Mouse (Mus musculus): ENCODE measurements at regions not wholly inside any gene's neighbourhood (a gene's known extent, or its start where the extent isn't known, plus 50 kb on each side); places are given as distances from the start of the nearest gene placed in this dataset.

DNA sequence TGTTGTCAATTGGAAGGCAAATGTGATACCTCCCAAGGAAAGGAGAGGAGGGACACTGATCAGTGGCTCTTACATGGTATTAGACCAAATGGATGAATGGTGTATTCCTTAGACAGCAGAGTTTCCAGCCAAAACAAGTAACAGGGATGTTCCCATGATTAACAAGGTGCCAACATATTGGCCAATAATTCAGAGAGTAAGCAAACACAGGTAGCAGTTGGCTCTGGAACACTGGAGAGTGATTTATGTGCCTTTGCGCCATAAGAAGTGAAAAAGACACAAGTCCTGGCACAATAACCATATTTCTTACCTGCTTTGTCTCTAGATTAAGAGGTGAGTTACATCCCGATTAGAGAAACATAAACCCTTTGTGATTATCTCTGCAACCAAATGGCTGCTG lies 1051.2 kb upstream of the Lrrc6 start:
- H3K4me1 ChIP-seq (ENCODE audit: control insufficient read depth, insufficient read depth, low read length): no peaks in the 10 kb centered on the region
- TF ChIP-seq CTCF (IDR thresholded peaks at IDR 0.05; ENCODE audit: extremely low read depth, insufficient read depth, low read length): no peak
- TF ChIP-seq POLR2A (IDR thresholded peaks at IDR 0.05; ENCODE audit: extremely low read depth, insufficient read depth, low read length): no peak
- H3K27ac ChIP-seq (ENCODE audit: insufficient read depth, low read length): no peak overlapping the region
- H3K4me3 ChIP-seq (ENCODE audit: insufficient read depth, low read length): no peak overlapping the region

DNA sequence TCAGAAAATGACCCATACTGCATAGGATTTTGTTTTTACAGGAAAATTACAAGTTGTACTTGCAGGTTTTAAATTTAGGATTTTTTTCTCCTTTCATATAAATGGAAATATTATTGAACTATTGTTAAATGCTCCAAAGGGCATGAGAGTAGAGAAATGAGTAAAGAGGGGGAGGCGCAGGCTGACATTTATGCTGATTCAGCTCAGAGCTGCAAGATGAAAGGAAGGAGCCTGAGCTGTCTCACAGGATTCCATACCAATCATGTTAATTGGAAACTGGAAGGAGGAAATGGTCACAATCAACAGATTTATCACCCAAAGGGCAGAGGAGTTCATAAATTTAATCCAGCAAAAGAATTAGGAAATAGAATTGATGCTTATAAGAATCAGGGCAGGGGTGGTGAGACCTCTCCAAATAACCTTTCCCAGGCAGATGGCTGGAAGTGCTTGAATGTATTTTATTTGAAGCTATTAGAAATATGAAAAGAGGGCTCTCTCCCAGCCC lies 1046.2 kb upstream of the Lrrc6 start:
- TF ChIP-seq POLR2A (IDR thresholded peaks at IDR 0.05; ENCODE audit: extremely low read depth, insufficient read depth, low read length) (no peak), CTCF (IDR thresholded peaks at IDR 0.05; ENCODE audit: extremely low read depth, insufficient read depth, low read length) (no peak)

DNA sequence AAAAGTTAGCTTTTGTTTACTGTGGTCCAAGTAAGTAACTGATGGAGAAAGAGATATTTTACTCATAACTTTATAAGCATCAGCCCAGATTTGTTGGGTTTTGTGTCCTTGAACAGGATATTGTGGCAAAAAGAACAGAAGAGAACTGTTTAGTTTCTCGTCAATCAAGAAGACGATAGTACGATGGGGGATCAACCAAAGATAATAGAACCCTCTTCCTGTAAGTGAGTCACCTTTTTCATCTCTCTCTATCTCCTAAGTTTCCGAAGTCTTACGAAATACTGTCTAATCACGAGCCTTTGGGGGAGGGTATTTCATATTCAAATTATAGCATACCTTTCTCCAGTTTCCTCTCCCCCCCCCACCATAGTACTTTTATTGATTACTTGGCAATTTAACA lies 1045.0 kb upstream of the Lrrc6 start:
- TF ChIP-seq POLR2A (IDR thresholded peaks at IDR 0.05; ENCODE audit: extremely low read depth, insufficient read depth, low read length): no peak
- no peak for TF ChIP-seq CTCF (IDR thresholded peaks at IDR 0.05; ENCODE audit: extremely low read depth, insufficient read depth, low read length)
- Histone ChIP-seq H3K27ac (ENCODE audit: insufficient read depth, low read length) (no peak overlapping the region), H3K4me3 (ENCODE audit: insufficient read depth, low read length) (no peak overlapping the region), H3K4me1 (ENCODE audit: control insufficient read depth, insufficient read depth, low read length) (no peaks in the 10 kb centered on the region)

More for the DNA sequence above, 1046.2 kb upstream of the Lrrc6 start:
- Histone ChIP-seq H3K4me1 (ENCODE audit: control insufficient read depth, insufficient read depth, low read length) (no peaks in the 10 kb centered on the region), H3K27ac (ENCODE audit: insufficient read depth, low read length) (no peak overlapping the region), H3K4me3 (ENCODE audit: insufficient read depth, low read length) (no peak overlapping the region)

DNA sequence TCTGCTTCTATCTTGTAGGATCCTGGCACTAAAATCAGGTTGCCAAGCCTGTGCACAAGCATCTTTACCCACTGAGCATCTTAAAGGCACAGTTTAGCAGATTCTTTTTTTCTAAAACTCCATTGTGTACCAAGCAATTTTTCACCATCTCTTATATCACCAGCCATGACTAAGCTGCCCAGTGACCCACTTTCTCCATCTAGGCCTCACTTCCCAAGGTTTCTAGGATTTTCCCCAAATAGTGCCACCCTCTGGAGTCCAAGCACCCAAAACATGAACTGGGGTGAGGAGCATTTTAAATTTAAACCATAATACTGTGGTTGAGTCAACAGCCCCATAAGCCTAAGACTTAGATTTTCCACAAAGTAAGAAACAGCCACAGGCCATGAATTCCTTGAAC lies 1013.0 kb upstream of the Lrrc6 start:
- no peak for TF ChIP-seq POLR2A (IDR thresholded peaks at IDR 0.05; ENCODE audit: extremely low read depth, insufficient read depth, low read length)
- TF ChIP-seq CTCF (IDR thresholded peaks at IDR 0.05; ENCODE audit: extremely low read depth, insufficient read depth, low read length): no peak
- no peak overlapping the region for H3K27ac ChIP-seq (ENCODE audit: insufficient read depth, low read length)
- H3K4me3 ChIP-seq (ENCODE audit: insufficient read depth, low read length): no peak overlapping the region
- H3K4me1 ChIP-seq (ENCODE audit: control insufficient read depth, insufficient read depth, low read length): no peaks in the 10 kb centered on the region

DNA sequence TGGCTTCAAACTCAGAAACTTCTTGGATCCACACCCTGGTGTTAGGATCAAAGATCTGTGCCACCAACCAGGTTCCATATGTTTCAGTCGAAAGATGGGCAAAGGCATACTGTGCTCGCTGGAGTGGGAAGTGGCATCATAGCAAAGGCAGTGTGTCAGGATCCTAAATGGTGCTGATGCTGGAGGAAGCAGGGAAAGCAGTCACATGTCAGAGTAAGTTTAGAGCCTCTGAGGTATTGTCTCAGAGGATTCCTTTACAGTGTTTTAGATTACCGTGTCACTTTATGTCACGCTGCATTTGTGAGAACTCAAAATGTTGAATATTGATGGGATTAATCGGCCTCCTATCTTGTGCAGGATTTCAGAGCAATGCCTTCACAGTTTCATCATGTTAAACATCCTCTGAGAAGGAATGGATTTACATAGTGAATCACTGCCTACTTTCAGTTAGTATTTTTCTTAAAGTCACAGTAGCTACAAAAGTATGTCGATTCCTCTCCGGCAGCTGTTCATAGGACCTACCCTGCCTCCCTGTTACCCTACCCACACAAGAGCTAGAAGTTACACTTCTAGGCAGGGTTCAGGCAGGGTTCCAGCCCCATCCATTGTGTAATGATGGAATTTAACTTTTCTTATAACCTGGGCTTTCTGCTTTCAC lies 994.4 kb upstream of the Lrrc6 start:
- no peaks in the 10 kb centered on the region for H3K4me1 ChIP-seq (ENCODE audit: control insufficient read depth, insufficient read depth, low read length)
- no peak for TF ChIP-seq POLR2A (IDR thresholded peaks at IDR 0.05; ENCODE audit: extremely low read depth, insufficient read depth, low read length)
- no peak for TF ChIP-seq CTCF (IDR thresholded peaks at IDR 0.05; ENCODE audit: extremely low read depth, insufficient read depth, low read length)
- H3K4me3 ChIP-seq (ENCODE audit: insufficient read depth, low read length): no peak overlapping the region
- H3K27ac ChIP-seq (ENCODE audit: insufficient read depth, low read length): no peak overlapping the region

DNA sequence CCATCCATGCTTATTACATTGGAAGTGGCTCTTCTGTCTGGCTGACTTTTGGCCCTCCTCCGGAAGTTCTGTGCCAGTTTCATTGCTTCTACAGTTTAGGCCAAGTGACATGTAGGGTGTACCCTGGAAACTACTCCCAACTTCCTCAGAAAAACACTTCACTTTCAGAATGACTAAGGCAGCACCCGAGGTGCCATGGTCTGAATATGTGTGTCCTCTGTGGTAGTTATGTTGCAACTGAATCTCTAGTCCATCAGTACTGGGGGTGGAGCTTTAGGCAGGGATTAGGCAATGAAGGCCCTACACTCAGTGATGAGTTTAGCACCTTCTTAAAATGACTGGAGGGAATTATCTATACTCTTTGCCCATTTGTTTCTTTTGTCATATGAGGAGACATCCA lies 981.0 kb upstream of the Lrrc6 start:
- TF ChIP-seq POLR2A (IDR thresholded peaks at IDR 0.05; ENCODE audit: extremely low read depth, insufficient read depth, low read length) (no peak), CTCF (IDR thresholded peaks at IDR 0.05; ENCODE audit: extremely low read depth, insufficient read depth, low read length) (no peak)
- Histone ChIP-seq H3K27ac (ENCODE audit: insufficient read depth, low read length) (no peak overlapping the region), H3K4me3 (ENCODE audit: insufficient read depth, low read length) (no peak overlapping the region), H3K4me1 (ENCODE audit: control insufficient read depth, insufficient read depth, low read length) (no peaks in the 10 kb centered on the region)

DNA sequence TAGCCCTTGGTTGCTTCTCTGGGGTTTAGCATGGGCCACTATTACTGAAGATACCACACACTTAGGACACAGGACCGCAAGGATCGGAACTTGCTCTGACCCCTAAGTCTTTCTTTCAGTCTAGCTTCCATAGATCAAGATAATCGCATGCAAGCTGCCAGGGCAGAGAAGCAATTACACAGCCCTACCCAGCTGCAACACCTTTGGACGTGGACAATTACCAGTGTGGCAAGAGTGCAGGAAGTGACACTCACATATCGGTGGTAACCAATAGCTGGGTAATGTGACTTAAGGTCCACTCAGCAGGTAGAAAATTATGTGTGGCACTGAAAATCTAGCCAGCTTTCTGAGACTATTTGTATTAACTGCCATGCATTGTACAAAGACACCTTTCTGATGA lies 973.6 kb upstream of the Lrrc6 start:
- H3K4me3 ChIP-seq (ENCODE audit: insufficient read depth, low read length): no peak overlapping the region
- H3K27ac ChIP-seq (ENCODE audit: insufficient read depth, low read length): no peak overlapping the region
- TF ChIP-seq POLR2A (IDR thresholded peaks at IDR 0.05; ENCODE audit: extremely low read depth, insufficient read depth, low read length) (no peak), CTCF (IDR thresholded peaks at IDR 0.05; ENCODE audit: extremely low read depth, insufficient read depth, low read length) (no peak)
- H3K4me1 ChIP-seq (ENCODE audit: control insufficient read depth, insufficient read depth, low read length): no peaks in the 10 kb centered on the region

DNA sequence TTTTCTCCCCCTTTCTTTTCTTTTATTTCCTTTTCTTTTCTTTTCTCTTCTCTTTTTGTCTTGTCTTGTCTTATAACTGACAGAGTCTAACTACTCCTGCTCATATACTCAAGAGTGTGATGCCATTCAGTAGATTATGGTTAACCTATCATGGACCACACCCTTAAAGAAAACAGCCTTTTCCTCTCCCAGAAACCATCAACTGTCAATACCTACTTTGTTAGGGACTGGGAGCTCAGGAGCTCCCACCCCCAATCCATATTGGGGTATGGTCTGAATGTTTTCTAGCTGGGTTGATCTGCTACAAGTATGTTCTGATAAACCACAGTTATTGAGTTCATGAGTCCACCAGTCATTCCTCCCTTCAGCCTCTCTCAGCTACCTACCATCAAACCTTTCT lies 972.3 kb upstream of the Lrrc6 start:
- no peaks in the 10 kb centered on the region; the same call in 1 of the 2 replicates for H3K4me1 ChIP-seq (ENCODE audit: control insufficient read depth, insufficient read depth, low read length)
- no peak overlapping the region for H3K27ac ChIP-seq (ENCODE audit: insufficient read depth, low read length)
- H3K4me3 ChIP-seq (ENCODE audit: insufficient read depth, low read length): no peak overlapping the region
- TF ChIP-seq CTCF (IDR thresholded peaks at IDR 0.05; ENCODE audit: extremely low read depth, insufficient read depth, low read length): no peak
- TF ChIP-seq POLR2A (IDR thresholded peaks at IDR 0.05; ENCODE audit: extremely low read depth, insufficient read depth, low read length): no peak

DNA sequence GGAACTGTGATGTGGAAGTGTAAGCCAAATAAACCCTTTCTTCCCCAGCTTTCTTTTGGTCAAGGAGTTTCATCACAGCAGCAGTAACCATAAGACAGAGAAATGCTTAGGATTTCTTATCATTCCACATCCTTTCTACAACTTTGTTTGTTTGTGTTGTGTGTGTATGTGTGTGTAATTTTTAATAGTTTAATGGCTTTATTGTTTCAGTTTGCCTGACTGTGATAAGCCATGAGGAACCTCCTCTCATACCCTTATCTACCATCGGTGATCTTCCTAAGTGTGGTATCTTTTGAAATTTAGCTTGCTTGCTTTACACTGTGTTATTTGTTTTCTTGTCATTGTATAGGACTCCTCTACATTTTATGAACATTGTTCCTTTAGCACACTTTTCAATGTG lies 970.6 kb upstream of the Lrrc6 start:
- no peak overlapping the region for H3K27ac ChIP-seq (ENCODE audit: insufficient read depth, low read length)
- no peaks in the 10 kb centered on the region; the same call in 1 of the 2 replicates for H3K4me1 ChIP-seq (ENCODE audit: control insufficient read depth, insufficient read depth, low read length)
- H3K4me3 ChIP-seq (ENCODE audit: insufficient read depth, low read length): no peak overlapping the region
- TF ChIP-seq POLR2A (IDR thresholded peaks at IDR 0.05; ENCODE audit: extremely low read depth, insufficient read depth, low read length): no peak
- TF ChIP-seq CTCF (IDR thresholded peaks at IDR 0.05; ENCODE audit: extremely low read depth, insufficient read depth, low read length): no peak

DNA sequence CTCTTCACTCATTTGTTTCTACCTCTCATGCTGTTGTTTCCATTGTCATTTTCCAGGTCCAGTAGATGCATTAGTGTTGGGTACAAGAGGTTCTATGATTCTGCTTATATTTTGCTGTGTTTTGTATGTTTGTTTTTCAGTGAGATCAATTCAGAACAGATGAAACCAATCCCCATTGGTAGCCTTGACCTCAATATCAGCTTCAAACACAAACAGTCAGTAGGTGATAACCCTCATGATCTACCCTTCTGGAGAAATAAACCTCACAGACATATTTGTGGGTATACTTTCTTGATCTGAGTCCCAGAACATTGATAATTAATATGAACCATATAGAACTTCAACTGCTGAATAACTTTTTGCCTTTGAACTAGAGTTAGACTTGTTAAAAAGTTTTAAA lies 969.3 kb upstream of the Lrrc6 start:
- Histone ChIP-seq H3K4me1 (ENCODE audit: control insufficient read depth, insufficient read depth, low read length) (no peaks in the 10 kb centered on the region; the same call in 1 of the 2 replicates), H3K27ac (ENCODE audit: insufficient read depth, low read length) (no peak overlapping the region), H3K4me3 (ENCODE audit: insufficient read depth, low read length) (no peak overlapping the region)
- no peak for TF ChIP-seq POLR2A (IDR thresholded peaks at IDR 0.05; ENCODE audit: extremely low read depth, insufficient read depth, low read length)
- no peak for TF ChIP-seq CTCF (IDR thresholded peaks at IDR 0.05; ENCODE audit: extremely low read depth, insufficient read depth, low read length)
